Mouse (Mus musculus) ES-CJ7 (cell line): Measurements from ENCODE around the gene Stip1.
"Not testable (repeated sequence)": the region's sequence is repeated elsewhere in the genome, so short reads cannot be mapped to it uniquely, and the experiment has no call there.

Experiments used
- DNase-seq: peaks from one replicate; pipeline ENCODE4 v3.0.0; 2011; ENCODE audit warnings: low read depth, low spot score

Stip1 gene

GRCm38 (mm10) chr19:7064571-7064970, 24.8 kb upstream of the Stip1 start:
- DNase-seq: peak; percentile 83

- no peak for DNase-seq
Observed at GRCm38 (mm10) chr19:7062916-7063315, 23.1 kb upstream of the Stip1 start.

GRCm38 (mm10) chr19:7062110-7062509, 22.3 kb upstream of the Stip1 start:
- DNase-seq: no peak

- DNase-seq: no peak
Observed at GRCm38 (mm10) chr19:7058541-7058940, 18.8 kb upstream of the Stip1 start.

- DNase-seq: peak; percentile 97
Observed at GRCm38 (mm10) chr19:7057722-7058207, 18.0 kb upstream of the Stip1 start.

- peak; percentile 18 for DNase-seq
Observed at GRCm38 (mm10) chr19:7057126-7057721, 17.5 kb upstream of the Stip1 start.

GRCm38 (mm10) chr19:7056248-7057087, 16.7 kb upstream of the Stip1 start, which contains the start of gene Macrod1:
TSS of gene Macrod1 (plus strand) at chr19:7056810.
- peak; percentile 81 for DNase-seq

- peak; percentile 71 for DNase-seq
Observed at GRCm38 (mm10) chr19:7055173-7055572, 15.4 kb upstream of the Stip1 start.

- no peak for DNase-seq
Observed at GRCm38 (mm10) chr19:7054772-7055171, 15.0 kb upstream of the Stip1 start.

- DNase-seq: not testable (repeated sequence)
Observed at GRCm38 (mm10) chr19:7053382-7053781, 13.6 kb upstream of the Stip1 start.

GRCm38 (mm10) chr19:7044706-7045105, 4.9 kb upstream of the Stip1 start:
- no peak for DNase-seq

GRCm38 (mm10) chr19:7044279-7044678, 4.5 kb upstream of the Stip1 start:
- DNase-seq: no peak

GRCm38 (mm10) chr19:7041171-7041570, 1.4 kb upstream of the Stip1 start:
- no peak for DNase-seq

GRCm38 (mm10) chr19:7040637-7041130, 917 bp upstream of the Stip1 start:
- DNase-seq: no peak

- DNase-seq: peak; percentile 60
Observed at GRCm38 (mm10) chr19:7039088-7039720, 563 bp downstream of the Stip1 start.

GRCm38 (mm10) chr19:7034006-7034405, 5.8 kb downstream of the Stip1 start:
- peak; percentile 46 for DNase-seq

- DNase-seq: no peak
Observed at GRCm38 (mm10) chr19:7029531-7029930, 10.2 kb downstream of the Stip1 start.

GRCm38 (mm10) chr19:7020224-7020641, 19.5 kb downstream of the Stip1 start:
- peak; percentile 86 for DNase-seq

GRCm38 (mm10) chr19:7019191-7019590, 20.6 kb downstream of the Stip1 start, which contains the start of gene Fermt3:
TSS of gene Fermt3 (minus strand) at chr19:7019469.
- DNase-seq: no peak

- DNase-seq: no peak
Observed at GRCm38 (mm10) chr19:7018546-7018945, 21.2 kb downstream of the Stip1 start.

- no peak for DNase-seq
Observed at GRCm38 (mm10) chr19:7017541-7018457, 22.0 kb downstream of the Stip1 start.
